Mouse (Mus musculus) forebrain, embryonic 15.5 days (tissue): ENCODE measurements around the gene Tmx2. TPM values are rescaled to one million over a fixed set of nuclear protein-coding genes. Genes with fewer than 3 reads are reported as not detected.
"Not testable (repeated sequence)": the region's sequence is repeated elsewhere in the genome, so short reads cannot be mapped to it uniquely, and the experiment has no call there.

Experiments
- ATAC-seq: fragments of 200-750 bp; cut with Nextera tagmentation; replicated peaks from 2 replicates; pipeline ENCODE4 v1.8.0; 2017; ENCODE audit warnings: mild to moderate bottlenecking, moderate TSS enrichment, moderate library complexity
- H3K27ac ChIP-seq: fragments of 300-500 bp; sonication (generic); replicated peaks from 2 replicates; pipeline ENCODE4 v1.5.1; 2015; ENCODE audit warnings: mild to moderate bottlenecking, inconsistent platforms
- H3K27me3 ChIP-seq: fragments of 300-500 bp; sonication (generic); 2 replicates; pipeline ENCODE4 v1.6.1; 2015; ENCODE audit warnings: inconsistent platforms
- H3K36me3 ChIP-seq: fragments of 300-500 bp; sonication (generic); 2 replicates; pipeline ENCODE4 v1.6.1; 2015; ENCODE audit warnings: mild to moderate bottlenecking, inconsistent platforms
- H3K4me1 ChIP-seq: fragments of 300-500 bp; sonication (generic); 2 replicates; pipeline ENCODE4 v1.6.1; 2015; ENCODE audit warnings: inconsistent platforms
- H3K4me2 ChIP-seq: fragments of 300-500 bp; sonication (generic); replicated peaks from 2 replicates; pipeline ENCODE4 v1.6.1; 2015; ENCODE audit warnings: mild to moderate bottlenecking, inconsistent platforms
- H3K4me3 ChIP-seq: fragments of 300-500 bp; sonication (generic); 2 replicates; pipeline ENCODE4 v1.5.1; 2015; ENCODE audit warnings: mild to moderate bottlenecking, inconsistent platforms
- H3K9ac ChIP-seq: fragments of 300-500 bp; sonication (generic); replicated peaks from 2 replicates; pipeline ENCODE4 v1.6.1; 2015; ENCODE audit warnings: mild to moderate bottlenecking, inconsistent platforms
- H3K9me3 ChIP-seq: fragments of 300-500 bp; sonication (generic); 2 replicates; pipeline ENCODE4 v1.6.1; 2016; ENCODE audit warnings: inconsistent platforms
- WGBS: fragments of 180-500 bp; shearing (Covaris S2); methylation state at CpG from one replicate; pipeline ENCODE4 v1.1.7; 2015; ENCODE audit warnings: mixed read lengths; 5-methylcytosine and 5-hydroxymethylcytosine counted together
- polyA plus RNA-seq: library from polyadenylated mRNA; unstranded; fragments of >200 nt; fragmentation: Nextera tagmentation; extraction: Ambion mirVana; gene quantifications from 2 replicates; pipeline ENCODE4 v1.2.1, GENCODE M21; 2015

The Tmx2 gene
- polyA plus RNA-seq, 1 experiment from 2014 or later: 209 TPM

GRCm38 (mm10) chr2:84677968-84678880 lies 716 bp downstream of the Tmx2 start, which contains the start of the genes Gm28635 and Med19:
Gene Gm28635, minus strand, starts transcription at chr2:84678041.
Gene Med19, plus strand, starts transcription at chr2:84678402.
- peaks cover 29% of the 10 kb centered on the region for H3K36me3 ChIP-seq
- H3K4me2 ChIP-seq: peak within 1 kb of the TSS; percentile 64
- peak within 1 kb of the TSS; percentile 76 for H3K27ac ChIP-seq
- peak within 1 kb of the TSS; percentile 82 for H3K4me3 ChIP-seq
- under 1% methylated on average over 44 of the region's 44 CpGs for WGBS
- no peaks in the 10 kb centered on the region for H3K9me3 ChIP-seq
- peaks cover 25% of the 10 kb centered on the region for H3K4me1 ChIP-seq
- peak within 1 kb of the TSS; percentile 76 for H3K9ac ChIP-seq
- peak; percentile 100 for ATAC-seq
- no peaks in the 10 kb centered on the region for H3K27me3 ChIP-seq

GRCm38 (mm10) chr2:84677270-84677967 lies 1.5 kb downstream of the Tmx2 start:
- H3K36me3 ChIP-seq: peaks cover 36% of the 10 kb centered on the region
- H3K4me3 ChIP-seq: peak overlapping the region; percentile 82
- peak overlapping the region; percentile 76 for H3K27ac ChIP-seq
- 10% methylated on average over 22 of the region's 22 CpGs for whole genome bisulfite sequencing
- H3K9ac ChIP-seq: peak overlapping the region; percentile 67
- no peaks in the 10 kb centered on the region for H3K9me3 ChIP-seq
- peaks cover 25% of the 10 kb centered on the region for H3K4me1 ChIP-seq
- no peaks in the 10 kb centered on the region for H3K27me3 ChIP-seq
- H3K4me2 ChIP-seq: peak overlapping the region; percentile 64
- ATAC-seq: peak; percentile 47

- not testable (repeated sequence) for H3K9ac ChIP-seq, H3K27me3 ChIP-seq, H3K9me3 ChIP-seq, H3K4me3 ChIP-seq, ATAC-seq
- Histone ChIP-seq H3K27ac (peak overlapping the region; percentile 92), H3K4me1 (peaks cover 27% of the 10 kb centered on the region), H3K36me3 (peaks cover 41% of the 10 kb centered on the region), H3K4me2 (peak overlapping the region; percentile 80)
- 68% methylated on average over 4 of the region's 5 CpGs for WGBS
Measured at GRCm38 (mm10) chr2:84671535-84671934, 7.4 kb downstream of the Tmx2 start.

GRCm38 (mm10) chr2:84670569-84670933 lies 8.4 kb downstream of the Tmx2 start, which contains the start of gene Selenoh:
Gene Selenoh, minus strand, starts transcription at chr2:84670770.
- ATAC-seq: peak; percentile 98
- WGBS: under 1% methylated on average over 20 of the region's 20 CpGs
- no peaks in the 10 kb centered on the region for H3K9me3 ChIP-seq
- peak within 1 kb of the TSS; percentile 92 for H3K27ac ChIP-seq
- H3K27me3 ChIP-seq: no peaks in the 10 kb centered on the region
- peak within 1 kb of the TSS; percentile 93 for H3K9ac ChIP-seq
- peak within 1 kb of the TSS; percentile 98 for H3K4me3 ChIP-seq
- peak within 1 kb of the TSS; percentile 80 for H3K4me2 ChIP-seq
- peaks cover 34% of the 10 kb centered on the region for H3K36me3 ChIP-seq
- H3K4me1 ChIP-seq: peaks cover 22% of the 10 kb centered on the region

- peak overlapping the region; percentile 98 for H3K4me3 ChIP-seq
- WGBS: 2% methylated on average over 39 of the region's 39 CpGs
Measured at GRCm38 (mm10) chr2:84669828-84670568, 8.9 kb downstream of the Tmx2 start.

GRCm38 (mm10) chr2:84666081-84666480 lies 12.9 kb downstream of the Tmx2 start:
- no peak overlapping the region for H3K27ac ChIP-seq
- no peak for ATAC-seq
- no peak overlapping the region for H3K4me2 ChIP-seq
- H3K36me3 ChIP-seq: peaks cover 11% of the 10 kb centered on the region; the same call in 1 of the 2 replicates
- H3K9me3 ChIP-seq: no peaks in the 10 kb centered on the region
- 73% methylated on average over 12 of the region's 12 CpGs for WGBS
- H3K4me1 ChIP-seq: peaks cover 18% of the 10 kb centered on the region
- no peak overlapping the region for H3K4me3 ChIP-seq
- H3K27me3 ChIP-seq: no peaks in the 10 kb centered on the region
- H3K9ac ChIP-seq: no peak overlapping the region

More at GRCm38 (mm10) chr2:84669828-84670568, 8.9 kb downstream of the Tmx2 start:
- Histone ChIP-seq H3K9me3 (no peaks in the 10 kb centered on the region), H3K27ac (peak overlapping the region; percentile 92), H3K27me3 (no peaks in the 10 kb centered on the region), H3K36me3 (peaks cover 30% of the 10 kb centered on the region), H3K4me1 (peaks cover 22% of the 10 kb centered on the region), H3K4me2 (peak overlapping the region; percentile 80), H3K9ac (peak overlapping the region; percentile 93)
- ATAC-seq: peak; percentile 76

- no peak overlapping the region for H3K27ac ChIP-seq
- no peak for ATAC-seq
- WGBS: 24% methylated on average over 2 of the region's 2 CpGs
- H3K9me3 ChIP-seq: no peaks in the 10 kb centered on the region
- H3K36me3 ChIP-seq: no peaks in the 10 kb centered on the region
- no peaks in the 10 kb centered on the region for H3K27me3 ChIP-seq
- H3K4me1 ChIP-seq: no peaks in the 10 kb centered on the region
- no peak overlapping the region for H3K4me2 ChIP-seq
- no peak overlapping the region for H3K9ac ChIP-seq
- no peak overlapping the region for H3K4me3 ChIP-seq
Measured at GRCm38 (mm10) chr2:84662866-84663265, 16.1 kb downstream of the Tmx2 start.

- H3K4me1 ChIP-seq: no peaks in the 10 kb centered on the region
- ATAC-seq: no peak
- H3K4me2 ChIP-seq: no peak overlapping the region
- H3K27me3 ChIP-seq: no peaks in the 10 kb centered on the region
- no peaks in the 10 kb centered on the region for H3K36me3 ChIP-seq
- H3K9ac ChIP-seq: no peak overlapping the region
- H3K27ac ChIP-seq: no peak overlapping the region
- no peaks in the 10 kb centered on the region for H3K9me3 ChIP-seq
- no peak overlapping the region for H3K4me3 ChIP-seq
- 73% methylated on average over 3 of the region's 3 CpGs for WGBS
Measured at GRCm38 (mm10) chr2:84660253-84660652, 18.7 kb downstream of the Tmx2 start.

- Histone ChIP-seq H3K9me3 (no peaks in the 10 kb centered on the region), H3K36me3 (no peaks in the 10 kb centered on the region), H3K4me2 (no peak within 1 kb of the TSS), H3K27me3 (no peaks in the 10 kb centered on the region), H3K9ac (no peak within 1 kb of the TSS), H3K4me3 (no peak within 1 kb of the TSS), H3K27ac (no peak within 1 kb of the TSS), H3K4me1 (no peaks in the 10 kb centered on the region)
- ATAC-seq: no peak
- WGBS: 93% methylated on average over 32 of the region's 32 CpGs
Measured at GRCm38 (mm10) chr2:84658806-84659205, 20.1 kb downstream of the Tmx2 start, which contains the start of gene Btbd18. Gene Btbd18, plus strand, starts transcription at chr2:84659079.

GRCm38 (mm10) chr2:84655864-84656263 lies 23.1 kb downstream of the Tmx2 start:
- no peak for ATAC-seq
- 74% methylated on average over 1 of the region's 1 CpGs for WGBS
- H3K4me1 ChIP-seq: peaks cover 9% of the 10 kb centered on the region; the same call in 1 of the 2 replicates

GRCm38 (mm10) chr2:84653354-84653753 lies 25.6 kb downstream of the Tmx2 start:
- Histone ChIP-seq H3K27me3 (no peaks in the 10 kb centered on the region), H3K4me2 (no peak overlapping the region), H3K36me3 (no peaks in the 10 kb centered on the region), H3K4me3 (no peak overlapping the region), H3K9ac (no peak overlapping the region), H3K4me1 (peaks cover 9% of the 10 kb centered on the region; the same call in 1 of the 2 replicates), H3K27ac (no peak overlapping the region), H3K9me3 (no peaks in the 10 kb centered on the region)
- ATAC-seq: no peak

More at GRCm38 (mm10) chr2:84655864-84656263, 23.1 kb downstream of the Tmx2 start:
- no peak overlapping the region for H3K4me2 ChIP-seq
- no peak overlapping the region for H3K27ac ChIP-seq
- H3K9me3 ChIP-seq: no peaks in the 10 kb centered on the region
- H3K27me3 ChIP-seq: no peaks in the 10 kb centered on the region
- H3K9ac ChIP-seq: no peak overlapping the region
- no peak overlapping the region for H3K4me3 ChIP-seq
- H3K36me3 ChIP-seq: no peaks in the 10 kb centered on the region
